Mouse (Mus musculus): ENCODE measurements at regions not wholly inside any gene's neighbourhood (a gene's known extent, or its start where the extent isn't known, plus 50 kb on each side); places are given as distances from the start of the nearest gene placed in this dataset.
A peak's percentile ranks its signal among the peaks of the same experiment; 100 is the strongest.

DNA sequence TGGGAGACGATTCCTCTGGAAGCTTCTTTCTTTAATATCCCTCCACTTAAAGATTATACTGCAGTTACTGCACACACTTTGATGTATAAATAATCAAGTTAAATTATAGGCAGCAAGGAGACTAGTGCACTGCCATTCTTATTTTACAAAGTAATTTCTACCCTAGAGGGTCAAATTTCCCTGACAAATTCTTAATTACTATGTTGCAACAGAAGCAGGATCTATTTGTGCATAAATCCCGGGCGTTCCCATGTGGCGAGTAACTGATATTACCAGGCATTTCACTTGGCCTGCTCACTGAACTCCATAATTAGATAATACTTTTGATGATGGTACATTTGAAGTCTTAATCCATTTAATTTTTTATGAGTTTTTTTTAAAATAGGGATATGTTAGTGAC lies 222.7 kb downstream of the Rergl start:
- ATAC-seq (ENCODE audit: insufficient read depth, low read depth) = no peak
- WGBS = 83% methylated on average over 4 of the region's 4 CpGs
- DNase-seq (ENCODE audit: low spot score) = no peak

DNA sequence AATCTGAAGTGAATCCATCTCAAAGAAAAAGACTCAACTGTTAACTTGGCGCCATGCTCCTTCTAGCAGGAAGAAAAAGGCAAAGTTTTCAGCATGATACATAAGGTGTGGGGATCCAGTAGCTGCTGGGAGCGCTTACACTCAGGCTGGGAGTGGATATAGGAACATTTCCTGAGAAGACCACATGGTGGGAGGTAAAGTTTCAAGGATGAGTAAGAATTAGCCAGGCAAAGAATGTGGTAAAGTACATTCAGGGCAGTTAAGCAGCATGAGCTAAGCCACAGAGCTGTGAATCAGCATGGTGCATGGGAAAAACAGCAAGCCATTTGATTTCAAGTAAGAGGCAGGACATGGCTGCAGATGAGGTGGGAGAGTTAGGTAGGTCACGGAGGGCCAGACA lies 226.3 kb downstream of the Rergl start:
- no peaks in the 10 kb centered on the region for H3K9me3 ChIP-seq (replicated peaks; ENCODE audit: control insufficient read depth, low read length)
- no peaks in the 10 kb centered on the region for H3K36me3 ChIP-seq (replicated peaks; ENCODE audit: control insufficient read depth, insufficient read depth, low read length)
- H3K4me1 ChIP-seq (ENCODE audit: control insufficient read depth, insufficient read depth) = no peaks in the 10 kb centered on the region
- ATAC-seq (ENCODE audit: insufficient read depth, low read depth) = no peak
- no peak overlapping the region for H3K27ac ChIP-seq (ENCODE audit: low read depth)
- WGBS = 65% methylated on average over 3 of the region's 3 CpGs
- DNase-seq (ENCODE audit: low spot score) = no peak
- H3K9ac ChIP-seq (replicated peaks; ENCODE audit: low read depth, low read length) = no peak overlapping the region
- H3K27me3 ChIP-seq (ENCODE audit: control insufficient read depth, insufficient read depth, low read length) = no peaks in the 10 kb centered on the region
- TF ChIP-seq CTCF (IDR thresholded peaks at IDR 0.05; ENCODE audit: low read depth) = no peak
- TF ChIP-seq EP300 (IDR thresholded peaks at IDR 0.05; ENCODE audit: low read depth) = no peak
- no peak overlapping the region for H3K4me2 ChIP-seq (ENCODE audit: low read depth, low read length)
- H3K4me3 ChIP-seq (ENCODE audit: low read depth, low read length) = no peak overlapping the region

More for the DNA sequence above, 222.7 kb downstream of the Rergl start:
- Histone ChIP-seq H3K4me1 (ENCODE audit: control insufficient read depth, insufficient read depth) (no peaks in the 10 kb centered on the region), H3K27ac (ENCODE audit: low read depth) (no peak overlapping the region), H3K9me3 (replicated peaks; ENCODE audit: control insufficient read depth, low read length) (no peaks in the 10 kb centered on the region), H3K9ac (replicated peaks; ENCODE audit: low read depth, low read length) (no peak overlapping the region), H3K27me3 (ENCODE audit: control insufficient read depth, insufficient read depth, low read length) (no peaks in the 10 kb centered on the region), H3K4me2 (ENCODE audit: low read depth, low read length) (no peak overlapping the region), H3K4me3 (ENCODE audit: low read depth, low read length) (no peak overlapping the region), H3K36me3 (replicated peaks; ENCODE audit: control insufficient read depth, insufficient read depth, low read length) (no peaks in the 10 kb centered on the region)
- no peak for TF ChIP-seq CTCF (IDR thresholded peaks at IDR 0.05; ENCODE audit: low read depth)
- no peak for TF ChIP-seq EP300 (IDR thresholded peaks at IDR 0.05; ENCODE audit: low read depth)

DNA sequence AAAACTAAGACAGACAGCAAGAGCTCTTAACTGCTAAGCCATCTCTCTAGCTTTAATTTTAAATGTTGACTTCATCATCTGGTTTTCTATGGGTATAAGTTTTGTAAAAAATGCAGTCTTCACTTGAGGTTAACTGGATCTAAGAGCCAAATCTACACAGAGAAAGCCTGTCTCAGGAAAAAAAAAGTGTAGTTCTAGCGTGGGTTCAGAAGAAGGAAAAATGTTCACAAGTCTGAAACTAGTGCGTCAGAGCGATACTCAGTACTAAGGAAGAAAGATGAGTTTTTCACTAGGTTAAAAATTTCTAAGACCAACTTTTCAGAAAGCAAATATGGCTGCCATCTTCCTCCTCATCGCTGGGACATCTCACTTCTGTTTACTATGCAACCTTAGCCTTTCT lies 248.1 kb downstream of the Rergl start:
- H3K9me3 ChIP-seq (replicated peaks; ENCODE audit: control insufficient read depth, low read length) = no peaks in the 10 kb centered on the region
- H3K4me3 ChIP-seq (ENCODE audit: low read depth, low read length) = no peak overlapping the region
- no peaks in the 10 kb centered on the region for H3K36me3 ChIP-seq (replicated peaks; ENCODE audit: control insufficient read depth, insufficient read depth, low read length)
- no peak for TF ChIP-seq EP300 (IDR thresholded peaks at IDR 0.05; ENCODE audit: low read depth)
- TF ChIP-seq CTCF (IDR thresholded peaks at IDR 0.05; ENCODE audit: low read depth) = no peak
- no peaks in the 10 kb centered on the region for H3K4me1 ChIP-seq (ENCODE audit: control insufficient read depth, insufficient read depth)
- no peak overlapping the region for H3K4me2 ChIP-seq (ENCODE audit: low read depth, low read length)
- H3K27me3 ChIP-seq (ENCODE audit: control insufficient read depth, insufficient read depth, low read length) = no peaks in the 10 kb centered on the region
- no peak overlapping the region for H3K27ac ChIP-seq (ENCODE audit: low read depth)
- no peak overlapping the region for H3K9ac ChIP-seq (replicated peaks; ENCODE audit: low read depth, low read length)
- WGBS = 88% methylated on average over 4 of the region's 4 CpGs
- ATAC-seq (ENCODE audit: insufficient read depth, low read depth) (no peak), DNase-seq (ENCODE audit: low spot score) (no peak)

DNA sequence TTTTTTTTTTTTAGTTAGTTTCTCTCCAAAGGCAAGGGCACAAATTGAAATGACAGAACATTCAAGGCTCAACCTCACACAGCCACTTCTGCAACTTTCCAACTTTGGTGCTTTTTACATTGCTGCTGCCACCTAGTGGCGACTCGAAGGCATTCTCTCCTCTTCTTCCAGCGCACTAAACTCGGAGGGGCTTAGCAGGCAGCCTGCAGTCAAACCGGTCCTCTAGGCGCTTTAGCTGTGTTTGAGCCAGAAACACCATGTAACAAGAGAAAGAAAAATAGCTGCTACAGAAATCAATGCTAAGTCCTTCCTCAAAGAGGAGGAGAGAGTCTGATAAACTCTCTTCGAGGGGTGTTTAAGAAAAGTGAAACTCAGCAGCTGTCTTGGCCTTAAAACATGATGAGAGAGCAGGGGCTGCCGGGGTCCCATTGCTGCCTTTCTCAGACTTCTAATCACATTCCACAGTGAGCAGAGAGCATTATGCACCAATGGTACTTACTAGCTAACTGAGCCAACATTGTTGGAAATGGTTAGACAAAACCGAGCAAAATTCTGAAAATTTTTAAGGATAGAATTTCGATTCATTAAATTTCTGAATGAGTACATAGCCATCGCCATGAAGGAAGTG lies 252.7 kb downstream of the Rergl start:
- WGBS = 31% methylated on average over 11 of the region's 11 CpGs
- Histone ChIP-seq H3K36me3 (replicated peaks; ENCODE audit: control insufficient read depth, insufficient read depth, low read length) (no peaks in the 10 kb centered on the region), H3K9ac (replicated peaks; ENCODE audit: low read depth, low read length) (no peak overlapping the region), H3K27ac (ENCODE audit: low read depth) (no peak overlapping the region), H3K4me2 (ENCODE audit: low read depth, low read length) (peak overlapping the region; percentile 35), H3K27me3 (ENCODE audit: control insufficient read depth, insufficient read depth, low read length) (no peaks in the 10 kb centered on the region), H3K4me1 (ENCODE audit: control insufficient read depth, insufficient read depth) (no peaks in the 10 kb centered on the region), H3K4me3 (ENCODE audit: low read depth, low read length) (no peak overlapping the region), H3K9me3 (replicated peaks; ENCODE audit: control insufficient read depth, low read length) (no peaks in the 10 kb centered on the region)
- TF ChIP-seq EP300 (IDR thresholded peaks at IDR 0.05; ENCODE audit: low read depth) (no peak), CTCF (IDR thresholded peaks at IDR 0.05; ENCODE audit: low read depth) (peak; percentile 84)
- DNase-seq (ENCODE audit: low spot score) (peak; percentile 65), ATAC-seq (ENCODE audit: insufficient read depth, low read depth) (0 out of 2 replicates have a peak, but pooled peaks have one; percentile 49)

DNA sequence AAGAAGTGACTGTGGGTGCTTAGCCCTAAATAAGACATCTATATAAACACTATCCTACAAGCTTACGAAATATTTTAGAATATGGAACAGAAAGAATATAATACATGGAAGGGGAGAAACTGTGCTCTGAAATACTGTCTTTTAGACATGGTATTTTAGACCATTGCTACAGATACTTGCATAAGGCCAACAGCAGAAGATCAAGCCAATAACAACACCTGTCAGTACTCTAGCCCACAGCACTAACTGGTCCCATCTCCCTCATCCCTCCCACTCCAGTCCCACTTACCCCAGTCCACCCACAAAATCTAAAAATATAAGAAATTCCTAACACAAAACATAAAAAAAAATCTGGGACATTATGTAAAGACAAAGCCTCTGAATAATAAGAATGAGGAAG lies 275.6 kb downstream of the Rergl start:
- DNase-seq (ENCODE audit: low spot score) (no peak), ATAC-seq (ENCODE audit: insufficient read depth, low read depth) (no peak)
- Histone ChIP-seq H3K4me3 (ENCODE audit: low read depth, low read length) (no peak overlapping the region), H3K27ac (ENCODE audit: low read depth) (no peak overlapping the region), H3K36me3 (replicated peaks; ENCODE audit: control insufficient read depth, insufficient read depth, low read length) (no peaks in the 10 kb centered on the region), H3K9ac (replicated peaks; ENCODE audit: low read depth, low read length) (no peak overlapping the region), H3K4me2 (ENCODE audit: low read depth, low read length) (no peak overlapping the region), H3K9me3 (replicated peaks; ENCODE audit: control insufficient read depth, low read length) (no peaks in the 10 kb centered on the region), H3K27me3 (ENCODE audit: control insufficient read depth, insufficient read depth, low read length) (no peaks in the 10 kb centered on the region), H3K4me1 (ENCODE audit: control insufficient read depth, insufficient read depth) (no peaks in the 10 kb centered on the region)
- 78% methylated on average over 1 of the region's 1 CpGs for WGBS
- TF ChIP-seq CTCF (IDR thresholded peaks at IDR 0.05; ENCODE audit: low read depth) (no peak), EP300 (IDR thresholded peaks at IDR 0.05; ENCODE audit: low read depth) (no peak)

DNA sequence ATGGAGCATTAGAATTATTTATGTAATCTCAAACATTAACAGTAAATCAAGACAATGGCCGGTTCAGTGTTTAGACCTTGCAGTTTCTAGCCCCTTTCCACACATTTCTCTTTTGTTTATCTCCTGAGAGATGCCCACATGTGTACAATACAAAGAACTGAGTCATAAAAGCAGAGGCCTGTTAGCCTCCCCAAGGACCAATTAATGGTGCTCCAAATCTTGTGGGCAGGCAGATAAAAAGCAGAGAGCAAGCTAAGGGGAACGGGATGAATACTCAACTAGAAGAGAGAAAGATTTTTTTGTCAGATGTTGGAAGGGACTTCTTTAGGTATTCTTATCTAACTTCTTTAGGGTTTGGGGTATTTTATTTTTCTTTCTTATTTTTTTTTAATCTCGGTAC lies 287.3 kb downstream of the Rergl start:
- H3K4me2 ChIP-seq (ENCODE audit: low read depth, low read length) = no peak overlapping the region
- H3K9me3 ChIP-seq (replicated peaks; ENCODE audit: control insufficient read depth, low read length) = no peaks in the 10 kb centered on the region
- no peak for TF ChIP-seq CTCF (IDR thresholded peaks at IDR 0.05; ENCODE audit: low read depth)
- TF ChIP-seq EP300 (IDR thresholded peaks at IDR 0.05; ENCODE audit: low read depth) = no peak
- 67% methylated on average over 3 of the region's 3 CpGs for WGBS
- H3K27me3 ChIP-seq (ENCODE audit: control insufficient read depth, insufficient read depth, low read length) = no peaks in the 10 kb centered on the region
- H3K36me3 ChIP-seq (replicated peaks; ENCODE audit: control insufficient read depth, insufficient read depth, low read length) = no peaks in the 10 kb centered on the region
- no peak overlapping the region for H3K4me3 ChIP-seq (ENCODE audit: low read depth, low read length)
- DNase-seq (ENCODE audit: low spot score) (no peak), ATAC-seq (ENCODE audit: insufficient read depth, low read depth) (no peak)
- no peak overlapping the region for H3K9ac ChIP-seq (replicated peaks; ENCODE audit: low read depth, low read length)
- H3K4me1 ChIP-seq (ENCODE audit: control insufficient read depth, insufficient read depth) = no peaks in the 10 kb centered on the region
- no peak overlapping the region for H3K27ac ChIP-seq (ENCODE audit: low read depth)
